Mouse (Mus musculus): Measurements from ENCODE around the gene Rwdd1.

DNA sequence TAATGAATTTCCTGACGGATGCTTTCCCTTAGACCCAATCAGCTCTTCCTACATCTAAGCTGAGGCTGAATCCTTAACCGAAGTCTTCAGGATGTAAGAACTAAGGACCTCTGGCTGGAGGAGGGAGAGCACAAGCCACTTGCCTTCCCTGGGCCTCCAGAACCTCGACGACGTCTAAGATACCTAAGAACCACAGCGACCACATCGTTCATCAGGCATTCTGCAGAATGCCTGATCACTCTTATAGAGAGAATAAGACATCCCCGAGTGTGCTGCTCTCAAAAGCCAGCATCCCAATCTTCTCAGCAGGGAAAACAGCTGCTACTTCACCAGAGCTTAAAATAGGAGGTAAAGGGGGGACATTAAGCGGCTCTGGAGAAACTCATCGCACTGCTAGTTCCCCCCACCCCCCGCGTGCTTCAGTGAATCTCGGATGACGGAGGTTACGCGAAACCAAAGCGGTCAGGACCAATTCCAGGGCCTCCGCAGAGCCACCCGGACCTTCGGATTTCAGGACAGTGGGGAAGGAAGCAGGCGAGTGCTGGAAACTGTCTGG, 600 bp downstream of the Rwdd1 start:
- TF ChIP-seq CTCF (conservative IDR thresholded peaks at IDR 0.05 in 1 of 2, IDR thresholded peaks at IDR 0.05 in 1 of 2; ENCODE audit: low read depth in 2 of 2, low read length in 2 of 2) (no peak), ZC3H11A (IDR thresholded peaks at IDR 0.05; ENCODE audit: low read depth, low read length) (no peak), MAFK (IDR thresholded peaks at IDR 0.05; ENCODE audit: insufficient replicate concordance, low read length) (no peak), POLR2A (IDR thresholded peaks at IDR 0.05; ENCODE audit: low read depth, low read length) (no peak), ZNF384 (IDR thresholded peaks at IDR 0.05; ENCODE audit: low read depth, low read length) (no peak), HCFC1 (IDR thresholded peaks at IDR 0.05; ENCODE audit: low read depth, low read length) (no peak)
